Mouse (Mus musculus) heart, embryonic 16.5 days (tissue): ENCODE measurements around the gene Mdh2. TPM values are rescaled to one million over a fixed set of nuclear protein-coding genes. Genes with fewer than 3 reads are reported as not detected.

Experiments used
- ATAC-seq: fragments of 200-750 bp; cut with Nextera tagmentation; replicated peaks from 2 replicates; pipeline ENCODE4 v1.8.0; 2017; ENCODE audit warnings: moderate number of reproducible peaks; ENCODE audit not compliant: insufficient read depth, low FRiP score; ENCODE audit errors: extremely low read depth
- H3K27ac ChIP-seq: fragments of 300-500 bp; sonication (generic); 2 replicates; pipeline ENCODE4 v1.5.1; 2014; ENCODE audit warnings: mild to moderate bottlenecking, low read length, control low read depth, moderate library complexity
- H3K27me3 ChIP-seq: fragments of 300-500 bp; sonication (generic); 2 replicates; pipeline ENCODE4 v1.6.1; 2014; ENCODE audit warnings: low read length, mixed read lengths; ENCODE audit not compliant: control insufficient read depth, insufficient read depth
- H3K36me3 ChIP-seq: fragments of 300-500 bp; sonication (generic); 2 replicates; pipeline ENCODE4 v1.6.1; 2014; ENCODE audit not compliant: control insufficient read depth, insufficient read depth
- H3K4me1 ChIP-seq: fragments of 300-500 bp; sonication (generic); 2 replicates; pipeline ENCODE4 v1.6.1; 2014; ENCODE audit warnings: low read length, mixed read lengths; ENCODE audit not compliant: control insufficient read depth, insufficient read depth
- H3K4me2 ChIP-seq: fragments of 300-500 bp; sonication (generic); 2 replicates; pipeline ENCODE4 v1.6.1; 2014; ENCODE audit warnings: low read depth, mild to moderate bottlenecking, control low read depth, low read length
- H3K4me3 ChIP-seq: fragments of 300-500 bp; sonication (generic); 2 replicates; pipeline ENCODE4 v1.5.1; 2014; ENCODE audit warnings: mild to moderate bottlenecking, control low read depth, low read length
- H3K9ac ChIP-seq: fragments of 300-500 bp; sonication (generic); 2 replicates; pipeline ENCODE4 v1.6.1; 2014; ENCODE audit warnings: low read length, control low read depth
- H3K9me3 ChIP-seq: fragments of 300-500 bp; sonication (generic); replicated peaks from 2 replicates; pipeline ENCODE4 v1.6.1; 2016; ENCODE audit warnings: low read length; ENCODE audit not compliant: control insufficient read depth
- WGBS: fragments of 180-500 bp; shearing (Covaris S2); extraction: QIAGEN DNeasy Blood & Tissue Kit; methylation state at CpG from one replicate; pipeline ENCODE4 v1.1.7; 2014; 5-methylcytosine and 5-hydroxymethylcytosine counted together
- polyA plus RNA-seq: library from polyadenylated mRNA; unstranded; fragments of >200 nt; fragmentation: Nextera tagmentation; extraction: Ambion mirVana; gene quantifications from 2 replicates; pipeline ENCODE4 v1.2.1, GENCODE M21; 2015

The Mdh2 gene
- polyA plus RNA-seq: 1,315 and 1,333 TPM in 2 replicates

GRCm38 (mm10) chr5:135778471-135779445 is at the start of gene Mdh2:
Gene Mdh2, plus strand, starts transcription at chr5:135778480.
- Histone ChIP-seq H3K4me2 (peak within 1 kb of the TSS; percentile 88), H3K4me1 (peaks cover 28% of the 10 kb centered on the region), H3K9me3 (no peaks in the 10 kb centered on the region), H3K36me3 (peaks cover 17% of the 10 kb centered on the region), H3K27me3 (no peaks in the 10 kb centered on the region), H3K4me3 (peak within 1 kb of the TSS; percentile 78), H3K9ac (peak within 1 kb of the TSS; percentile 94), H3K27ac (peak within 1 kb of the TSS; percentile 99)
- WGBS: under 1% methylated on average over 70 of the region's 70 CpGs
- peak; percentile 97 for ATAC-seq

- H3K27me3 ChIP-seq: no peaks in the 10 kb centered on the region
- peaks cover 34% of the 10 kb centered on the region for H3K4me1 ChIP-seq
- WGBS: 88% methylated on average over 13 of the region's 13 CpGs
- H3K4me2 ChIP-seq: no peak overlapping the region
- no peak overlapping the region for H3K9ac ChIP-seq
- H3K9me3 ChIP-seq: no peaks in the 10 kb centered on the region; the same call in 1 of the 2 replicates
- H3K27ac ChIP-seq: no peak overlapping the region
- no peak for ATAC-seq
- H3K4me3 ChIP-seq: no peak overlapping the region
- peaks cover 50% of the 10 kb centered on the region for H3K36me3 ChIP-seq
Measured at GRCm38 (mm10) chr5:135729351-135729750, 48.9 kb upstream of the Mdh2 start.

GRCm38 (mm10) chr5:135730278-135730677 is 48.0 kb upstream of the Mdh2 start:
- Histone ChIP-seq H3K9ac (no peak overlapping the region), H3K4me3 (no peak overlapping the region), H3K9me3 (no peaks in the 10 kb centered on the region; the same call in 1 of the 2 replicates), H3K4me2 (no peak overlapping the region), H3K36me3 (peaks cover 59% of the 10 kb centered on the region), H3K27ac (no peak overlapping the region), H3K4me1 (peaks cover 25% of the 10 kb centered on the region), H3K27me3 (no peaks in the 10 kb centered on the region)
- WGBS: 96% methylated on average over 10 of the region's 10 CpGs
- no peak for ATAC-seq

GRCm38 (mm10) chr5:135730916-135731315 is 47.4 kb upstream of the Mdh2 start:
- ATAC-seq: no peak
- Histone ChIP-seq H3K4me2 (no peak overlapping the region), H3K4me1 (peaks cover 19% of the 10 kb centered on the region), H3K36me3 (peaks cover 65% of the 10 kb centered on the region), H3K9me3 (no peaks in the 10 kb centered on the region; the same call in 1 of the 2 replicates), H3K4me3 (no peak overlapping the region), H3K27me3 (no peaks in the 10 kb centered on the region), H3K9ac (no peak overlapping the region), H3K27ac (no peak overlapping the region)
- WGBS: 89% methylated on average over 10 of the region's 10 CpGs

- 91% methylated on average over 16 of the region's 16 CpGs for WGBS
- Histone ChIP-seq H3K27ac (no peak overlapping the region), H3K9ac (no peak overlapping the region), H3K4me2 (no peak overlapping the region), H3K36me3 (peaks cover 65% of the 10 kb centered on the region), H3K9me3 (no peaks in the 10 kb centered on the region; the same call in 1 of the 2 replicates), H3K4me1 (peaks cover 15% of the 10 kb centered on the region), H3K27me3 (no peaks in the 10 kb centered on the region), H3K4me3 (no peak overlapping the region)
- no peak for ATAC-seq
Measured at GRCm38 (mm10) chr5:135731322-135731721, 47.0 kb upstream of the Mdh2 start.

GRCm38 (mm10) chr5:135733071-135733470 is 45.2 kb upstream of the Mdh2 start:
- peaks cover 65% of the 10 kb centered on the region for H3K36me3 ChIP-seq
- no peak overlapping the region for H3K4me3 ChIP-seq
- H3K4me2 ChIP-seq: no peak overlapping the region
- H3K27me3 ChIP-seq: no peaks in the 10 kb centered on the region
- H3K4me1 ChIP-seq: no peaks in the 10 kb centered on the region
- no peaks in the 10 kb centered on the region; the same call in 1 of the 2 replicates for H3K9me3 ChIP-seq
- 85% methylated on average over 4 of the region's 4 CpGs for WGBS
- no peak overlapping the region for H3K27ac ChIP-seq
- no peak overlapping the region for H3K9ac ChIP-seq
- no peak for ATAC-seq

- Histone ChIP-seq H3K9ac (no peak overlapping the region), H3K4me1 (no peaks in the 10 kb centered on the region), H3K4me2 (no peak overlapping the region), H3K27ac (no peak overlapping the region), H3K27me3 (no peaks in the 10 kb centered on the region), H3K4me3 (no peak overlapping the region), H3K9me3 (no peaks in the 10 kb centered on the region; the same call in 1 of the 2 replicates), H3K36me3 (peaks cover 63% of the 10 kb centered on the region)
- 90% methylated on average over 42 of the region's 42 CpGs for WGBS
- ATAC-seq: no peak
Measured at GRCm38 (mm10) chr5:135734057-135734680, 44.1 kb upstream of the Mdh2 start.

- Histone ChIP-seq H3K4me2 (no peak overlapping the region), H3K4me1 (no peaks in the 10 kb centered on the region), H3K4me3 (no peak overlapping the region), H3K27ac (no peak overlapping the region), H3K27me3 (no peaks in the 10 kb centered on the region), H3K36me3 (peaks cover 49% of the 10 kb centered on the region), H3K9ac (no peak overlapping the region), H3K9me3 (no peaks in the 10 kb centered on the region; the same call in 1 of the 2 replicates)
- no peak for ATAC-seq
- 85% methylated on average over 13 of the region's 13 CpGs for WGBS
Measured at GRCm38 (mm10) chr5:135735741-135736140, 42.5 kb upstream of the Mdh2 start.

- no peak for ATAC-seq
- WGBS: 94% methylated on average over 16 of the region's 16 CpGs
- Histone ChIP-seq H3K27ac (no peak overlapping the region), H3K9me3 (no peaks in the 10 kb centered on the region; the same call in 1 of the 2 replicates), H3K9ac (no peak overlapping the region), H3K4me2 (no peak overlapping the region), H3K4me1 (no peaks in the 10 kb centered on the region), H3K4me3 (no peak overlapping the region), H3K27me3 (no peaks in the 10 kb centered on the region), H3K36me3 (peaks cover 45% of the 10 kb centered on the region)
Measured at GRCm38 (mm10) chr5:135736544-135736943, 41.7 kb upstream of the Mdh2 start.
